Mouse (Mus musculus) forebrain, embryonic 14.5 days (tissue): ENCODE data around the gene Rnf213. TPM values are rescaled to one million over a fixed set of nuclear protein-coding genes. Genes with fewer than 3 reads are reported as not detected.

Experiments
- ATAC-seq: fragments of 200-750 bp; cut with Nextera tagmentation; 2 replicates; pipeline ENCODE4 v1.8.0; 2017; ENCODE audit warnings: mild to moderate bottlenecking, moderate library complexity
- DNase-seq: peaks from one replicate; pipeline ENCODE4 v3.0.0-alpha.2; 2015; ENCODE audit warnings: low spot score
- H3K27ac ChIP-seq: fragments of 300-500 bp; sonication (generic); 2 replicates; pipeline ENCODE4 v1.5.1; 2014; ENCODE audit warnings: low read depth, mild to moderate bottlenecking, control low read depth, low read length, moderate library complexity
- H3K27me3 ChIP-seq: fragments of 300-500 bp; sonication (generic); replicated peaks from 2 replicates; pipeline ENCODE4 v1.6.1; 2014; ENCODE audit warnings: low read length, control low read depth, mixed read lengths; ENCODE audit not compliant: control insufficient read depth, insufficient read depth
- H3K36me3 ChIP-seq: fragments of 300-500 bp; sonication (generic); 2 replicates; pipeline ENCODE4 v1.6.1; 2014; ENCODE audit warnings: low read length, control low read depth; ENCODE audit not compliant: control insufficient read depth, insufficient read depth
- H3K4me1 ChIP-seq: fragments of 300-500 bp; sonication (generic); 2 replicates; pipeline ENCODE4 v1.6.1; 2014; ENCODE audit warnings: antibody characterized with exemption, low read length, control low read depth; ENCODE audit not compliant: control insufficient read depth, insufficient read depth
- H3K4me2 ChIP-seq: fragments of 300-500 bp; sonication (generic); 2 replicates; pipeline ENCODE4 v1.6.1; 2014; ENCODE audit warnings: mild to moderate bottlenecking, control low read depth, low read length
- H3K4me3 ChIP-seq: fragments of 300-500 bp; sonication (generic); 2 replicates; pipeline ENCODE4 v1.5.1; 2014; ENCODE audit warnings: low read depth, low read length, control low read depth
- H3K9ac ChIP-seq: fragments of 300-500 bp; sonication (generic); 2 replicates; pipeline ENCODE4 v1.6.1; 2014; ENCODE audit warnings: mild to moderate bottlenecking, low read length, control low read depth, moderate library complexity
- H3K9me3 ChIP-seq: fragments of 300-500 bp; sonication (generic); replicated peaks from 2 replicates; pipeline ENCODE4 v1.6.1; 2016; ENCODE audit warnings: low read length, control low read depth, mixed read lengths; ENCODE audit not compliant: control insufficient read depth
- WGBS: fragments of 180-500 bp; shearing (Covaris S2); extraction: QIAGEN DNeasy Blood & Tissue Kit; methylation state at CpG from one replicate; pipeline ENCODE4 v1.1.7; 2014; 5-methylcytosine and 5-hydroxymethylcytosine counted together
- polyA plus RNA-seq: library from polyadenylated mRNA; unstranded; fragments of >200 nt; fragmentation: Nextera tagmentation; extraction: Ambion mirVana; gene quantifications from 2 replicates; pipeline ENCODE4 v1.2.1, GENCODE M21; 2014

Rnf213 gene
- polyA plus RNA-seq, 1 experiment from 2014 or later: 1.5 TPM

GRCm38 (mm10) chr11:119521920-119522710 lies 129.2 kb downstream of the Rnf213 start:
- H3K9ac ChIP-seq: no peak overlapping the region
- H3K4me2 ChIP-seq: no peak overlapping the region
- WGBS: 82% methylated on average over 6 of the region's 6 CpGs
- no peaks in the 10 kb centered on the region for H3K36me3 ChIP-seq
- no peak overlapping the region for H3K27ac ChIP-seq
- H3K27me3 ChIP-seq: no peaks in the 10 kb centered on the region
- no peak overlapping the region for H3K4me3 ChIP-seq
- no peaks in the 10 kb centered on the region for H3K9me3 ChIP-seq
- peaks cover 6% of the 10 kb centered on the region for H3K4me1 ChIP-seq
- DNase-seq (no peak), ATAC-seq (no peak)

DNA sequence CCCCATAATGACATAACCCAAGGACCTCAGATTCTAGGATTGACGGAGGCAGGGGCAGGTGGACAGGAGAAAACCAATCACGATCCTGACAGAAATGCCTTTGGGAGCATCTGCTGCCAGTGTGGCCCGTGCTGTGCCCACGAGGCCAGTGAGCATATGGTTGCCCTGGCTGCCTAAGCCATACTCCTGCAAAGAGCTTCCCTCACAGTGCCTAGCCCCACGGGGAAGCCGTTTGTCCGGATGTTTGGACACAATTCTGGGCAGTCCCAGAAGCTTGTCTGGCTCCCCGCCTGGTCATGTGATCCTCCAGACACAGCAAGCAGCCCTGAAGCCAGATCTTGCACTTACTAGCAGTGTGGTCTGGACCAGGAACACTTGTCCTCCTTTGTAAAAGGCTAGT lies 129.9 kb downstream of the Rnf213 start:
- WGBS: 80% methylated on average over 8 of the region's 8 CpGs
- Histone ChIP-seq H3K4me2 (no peak overlapping the region), H3K27ac (no peak overlapping the region), H3K4me3 (no peak overlapping the region), H3K36me3 (no peaks in the 10 kb centered on the region), H3K9ac (no peak overlapping the region), H3K27me3 (no peaks in the 10 kb centered on the region), H3K4me1 (peaks cover 3% of the 10 kb centered on the region; the same call in 1 of the 2 replicates), H3K9me3 (no peaks in the 10 kb centered on the region)
- no peak for ATAC-seq
- no peak for DNase-seq

DNA sequence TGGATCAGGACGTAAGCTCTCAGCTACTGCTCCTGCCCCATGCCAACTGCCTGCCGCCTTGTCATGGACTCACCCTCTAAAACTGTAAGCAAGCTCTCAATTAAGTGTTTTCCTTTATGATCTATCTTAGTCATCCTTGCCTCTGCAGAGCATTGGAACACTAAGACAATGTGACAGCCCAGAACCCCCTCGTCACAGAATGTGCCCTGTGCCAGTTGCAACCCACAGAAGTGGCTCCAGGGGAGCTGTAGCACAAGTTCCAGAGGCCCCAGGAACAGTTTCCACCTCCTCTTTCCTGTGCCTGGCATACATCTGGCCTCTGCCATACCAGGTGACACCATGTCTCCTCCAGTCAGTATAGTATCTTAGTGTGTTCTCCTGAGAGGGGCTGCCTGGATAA lies 130.5 kb downstream of the Rnf213 start:
- Histone ChIP-seq H3K27me3 (no peaks in the 10 kb centered on the region), H3K4me3 (no peak overlapping the region), H3K36me3 (no peaks in the 10 kb centered on the region), H3K9ac (no peak overlapping the region), H3K27ac (no peak overlapping the region), H3K4me1 (peaks cover 3% of the 10 kb centered on the region; the same call in 1 of the 2 replicates), H3K9me3 (no peaks in the 10 kb centered on the region), H3K4me2 (no peak overlapping the region)
- ATAC-seq (no peak), DNase-seq (no peak)
- 85% methylated on average over 3 of the region's 3 CpGs for WGBS

DNA sequence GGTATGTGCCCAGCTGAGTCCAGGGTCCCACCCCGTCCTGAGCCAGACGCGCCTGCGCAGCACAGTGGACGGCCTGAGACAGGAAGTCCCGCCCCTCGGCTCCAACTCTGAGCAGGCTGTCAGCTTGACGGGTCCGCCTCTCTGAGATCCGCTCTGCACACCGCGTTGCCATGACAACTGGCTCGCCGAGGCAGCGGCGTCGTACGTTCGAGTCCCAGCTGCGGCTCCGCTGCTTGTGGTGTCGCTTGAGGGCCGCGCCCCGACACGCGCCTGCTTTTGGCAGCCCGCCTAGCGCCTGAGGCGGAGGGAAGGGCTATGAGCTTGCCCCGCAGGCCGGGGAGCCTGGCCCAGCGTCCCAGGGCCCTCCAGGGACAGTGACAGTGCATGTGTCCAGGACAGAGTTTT lies 131.6 kb downstream of the Rnf213 start:
- peak overlapping the region; percentile 46; the same call in 1 of the 2 replicates for H3K9ac ChIP-seq
- H3K27ac ChIP-seq: no peak overlapping the region
- DNase-seq (peak; percentile 96), ATAC-seq (peak; percentile 96)
- H3K9me3 ChIP-seq: no peaks in the 10 kb centered on the region
- peak overlapping the region; percentile 25; the same call in 1 of the 2 replicates for H3K4me3 ChIP-seq
- no peaks in the 10 kb centered on the region for H3K36me3 ChIP-seq
- no peaks in the 10 kb centered on the region for H3K27me3 ChIP-seq
- 2% methylated on average over 33 of the region's 33 CpGs for WGBS
- H3K4me2 ChIP-seq: peak overlapping the region; percentile 52
- peaks cover 3% of the 10 kb centered on the region; the same call in 1 of the 2 replicates for H3K4me1 ChIP-seq

DNA sequence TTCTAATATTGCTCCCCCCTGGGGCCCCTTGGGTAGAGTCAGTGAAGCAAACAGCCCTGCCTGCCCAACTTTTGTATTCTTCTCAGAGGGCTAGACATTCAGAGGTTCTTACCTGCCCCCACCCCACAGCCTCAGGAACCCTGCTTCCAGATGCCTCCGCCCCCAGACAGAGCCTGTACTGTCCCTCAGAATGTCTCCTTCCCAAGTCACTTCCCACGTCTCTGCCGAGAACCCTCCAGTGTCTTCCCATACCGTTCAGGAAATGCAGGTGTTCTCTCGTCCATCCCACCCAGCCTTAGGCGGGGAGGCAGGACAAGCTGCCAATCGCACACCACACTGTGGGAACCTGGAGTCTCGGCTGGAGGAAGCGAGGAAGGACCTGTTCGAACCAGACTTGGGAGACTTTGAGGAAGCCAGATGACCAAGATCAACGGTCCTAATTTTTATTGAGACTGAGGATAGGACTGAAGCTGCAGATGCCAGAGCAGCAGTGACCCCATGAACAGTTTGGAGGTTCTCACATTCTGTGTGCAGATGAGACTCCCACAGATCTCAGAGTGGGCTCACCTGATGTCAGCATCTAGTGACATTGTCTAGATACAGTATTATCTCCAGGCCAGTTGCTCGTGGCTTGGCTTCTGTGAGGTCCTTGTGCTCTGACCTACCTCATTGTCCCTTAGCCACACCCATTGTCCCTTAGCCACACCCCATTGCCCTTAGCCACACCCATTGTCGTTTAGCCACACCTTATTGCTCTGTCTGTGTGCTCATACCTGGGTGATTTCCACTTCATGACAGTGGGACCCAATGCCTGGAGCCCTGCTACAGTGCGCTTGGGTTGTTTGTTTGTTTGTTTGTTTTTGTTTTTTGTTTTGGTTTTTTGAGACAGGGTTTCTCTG lies 133.4 kb downstream of the Rnf213 start:
- H3K9ac ChIP-seq: no peak overlapping the region
- no peak overlapping the region for H3K27ac ChIP-seq
- WGBS: 85% methylated on average over 14 of the region's 14 CpGs
- H3K4me3 ChIP-seq: no peak overlapping the region
- no peaks in the 10 kb centered on the region for H3K36me3 ChIP-seq
- no peak for ATAC-seq
- peaks cover 3% of the 10 kb centered on the region; the same call in 1 of the 2 replicates for H3K4me1 ChIP-seq
- H3K9me3 ChIP-seq: no peaks in the 10 kb centered on the region
- DNase-seq: no peak
- no peaks in the 10 kb centered on the region for H3K27me3 ChIP-seq
- H3K4me2 ChIP-seq: no peak overlapping the region

DNA sequence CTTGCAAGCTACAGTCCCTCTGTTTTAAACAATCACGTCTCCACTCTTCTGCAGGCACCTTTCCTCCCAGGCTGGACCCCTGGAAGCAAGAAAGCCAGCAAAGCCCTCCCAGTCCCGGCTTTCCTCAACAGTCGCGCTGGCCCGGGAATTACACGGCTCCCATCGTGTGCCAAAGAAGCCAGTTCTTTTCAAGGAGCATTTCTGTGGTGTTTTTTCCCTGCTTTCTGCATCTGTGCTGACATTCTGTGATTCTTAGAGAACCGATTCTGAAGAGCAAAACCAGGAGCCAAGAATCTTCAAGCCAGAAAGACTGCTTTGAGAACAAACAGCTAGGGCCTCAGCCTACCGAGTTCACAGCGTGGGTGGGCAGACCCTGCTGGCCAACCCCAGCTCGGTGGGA lies 136.0 kb downstream of the Rnf213 start:
- Histone ChIP-seq H3K4me2 (no peak overlapping the region), H3K4me3 (no peak overlapping the region), H3K4me1 (peaks cover 3% of the 10 kb centered on the region; the same call in 1 of the 2 replicates), H3K36me3 (no peaks in the 10 kb centered on the region), H3K27me3 (no peaks in the 10 kb centered on the region), H3K9me3 (no peaks in the 10 kb centered on the region), H3K27ac (peak overlapping the region; percentile 52; the same call in 1 of the 2 replicates), H3K9ac (no peak overlapping the region)
- DNase-seq (peak; percentile 57), ATAC-seq (no peak)
- WGBS: 62% methylated on average over 11 of the region's 11 CpGs

GRCm38 (mm10) chr11:119532460-119532859 lies 139.6 kb downstream of the Rnf213 start:
- Histone ChIP-seq H3K27ac (peak overlapping the region; percentile 55; the same call in 1 of the 2 replicates), H3K9me3 (no peaks in the 10 kb centered on the region), H3K36me3 (no peaks in the 10 kb centered on the region), H3K27me3 (no peaks in the 10 kb centered on the region), H3K4me3 (no peak overlapping the region), H3K4me2 (no peak overlapping the region), H3K9ac (no peak overlapping the region), H3K4me1 (no peaks in the 10 kb centered on the region)
- WGBS: 35% methylated on average over 8 of the region's 8 CpGs
- no peak; the same call in 1 of the 2 replicates for ATAC-seq
- peak; percentile 62 for DNase-seq

GRCm38 (mm10) chr11:119533745-119534144 lies 140.8 kb downstream of the Rnf213 start:
- ATAC-seq (no peak), DNase-seq (no peak)
- WGBS: 74% methylated on average over 7 of the region's 7 CpGs
- Histone ChIP-seq H3K36me3 (no peaks in the 10 kb centered on the region), H3K27me3 (no peaks in the 10 kb centered on the region), H3K4me1 (no peaks in the 10 kb centered on the region; the same call in 1 of the 2 replicates), H3K27ac (no peak overlapping the region), H3K4me3 (no peak overlapping the region), H3K9ac (no peak overlapping the region), H3K9me3 (no peaks in the 10 kb centered on the region), H3K4me2 (no peak overlapping the region)
